8 mouse cellular contexts compared by ENCODE assay signal in genomic region chr1:119894936-119895335, GRCm38 (mm10). TPM values are rescaled to one million over a fixed set of nuclear protein-coding genes. Genes with fewer than 3 reads are reported as not detected.
DNase-seq lines count a peak whose midpoint lies in the region; ATAC-seq and TF ChIP-seq lines count a peak whose summit lies in the region.

No protein-coding gene starts in this region.

- peaks cover 13% of the 10 kb centered on the region for H3K4me1 ChIP-seq in cortical plate, adult 2 months (ENCODE audit: control insufficient read depth, insufficient read depth, low read length)
- no peaks in the 10 kb centered on the region for H3K4me1 ChIP-seq in heart, adult 2 months (ENCODE audit: control insufficient read depth, insufficient read depth, low read length)
- no peaks in the 10 kb centered on the region for H3K4me1 ChIP-seq in kidney, embryonic 15.5 days
- H3K4me1 ChIP-seq in liver, embryonic 16.5 days (ENCODE audit: control insufficient read depth, low read depth, low read length), result no peaks in the 10 kb centered on the region
- H3K4me1 ChIP-seq in olfactory bulb, adult 2 months (ENCODE audit: control insufficient read depth, insufficient read depth, low read length), result peaks cover 23% of the 10 kb centered on the region

- H3K9ac ChIP-seq in heart, adult 2 months (ENCODE audit: low read depth, low read length), result no peak overlapping the region
- H3K9ac ChIP-seq in kidney, embryonic 15.5 days, result no peak overlapping the region
- H3K9ac ChIP-seq in liver, embryonic 16.5 days (ENCODE audit: low read depth, low read length), result no peak overlapping the region

- intact Hi-C loops in heart, adult 2 months (cut with DNase I), result loop anchor here (1.0 kb wide), 1 partner anchor 77 kb away; no protein-coding TSS in a partner anchor

- H3K36me3 ChIP-seq in heart, adult 2 months (ENCODE audit: control insufficient read depth, insufficient read depth, low read length), result no peaks in the 10 kb centered on the region
- H3K36me3 ChIP-seq in kidney, embryonic 15.5 days, result no peaks in the 10 kb centered on the region
- no peaks in the 10 kb centered on the region for H3K36me3 ChIP-seq in liver, embryonic 16.5 days (ENCODE audit: control insufficient read depth, insufficient read depth)

- no peak overlapping the region for H3K4me3 ChIP-seq in cortical plate, adult 2 months (ENCODE audit: insufficient read depth, low read length)
- no peak overlapping the region for H3K4me3 ChIP-seq in heart, adult 2 months
- no peak overlapping the region for H3K4me3 ChIP-seq in kidney, embryonic 15.5 days (replicated peaks)
- no peak overlapping the region for H3K4me3 ChIP-seq in liver, embryonic 16.5 days (ENCODE audit: low read depth, low read length)
- no peak overlapping the region for H3K4me3 ChIP-seq in olfactory bulb, adult 2 months (ENCODE audit: insufficient read depth, low read depth, low read length)

- no peak for TF ChIP-seq POLR2A in cortical plate, adult 2 months (IDR thresholded peaks at IDR 0.05; ENCODE audit: extremely low read depth, insufficient read depth, low read length)
- no peak for TF ChIP-seq POLR2A in heart, adult 2 months (IDR thresholded peaks at IDR 0.05; ENCODE audit: insufficient read depth, low read depth, low read length)
- TF ChIP-seq POLR2A in olfactory bulb, adult 2 months (IDR thresholded peaks at IDR 0.05; ENCODE audit: insufficient read depth, low read depth, low read length), result no peak

- peak; percentile 56 for TF ChIP-seq CTCF in cortical plate, adult 2 months (IDR thresholded peaks at IDR 0.05; ENCODE audit: extremely low read depth, insufficient read depth, low read length)
- TF ChIP-seq CTCF in heart, adult 2 months (IDR thresholded peaks at IDR 0.05), result peak; percentile 92
- peak; percentile 83 for TF ChIP-seq CTCF in olfactory bulb, adult 2 months (IDR thresholded peaks at IDR 0.05; ENCODE audit: insufficient read depth, low read depth, low read length)

- H3K4me2 ChIP-seq in kidney, embryonic 15.5 days, result no peak overlapping the region
- H3K4me2 ChIP-seq in liver, embryonic 16.5 days (ENCODE audit: low read depth, low read length), result no peak overlapping the region

- no peak for TF ChIP-seq EP300 in heart, adult 2 months (IDR thresholded peaks at IDR 0.05; ENCODE audit: insufficient read depth, low read depth, low read length)

- no peaks in the 10 kb centered on the region for H3K27me3 ChIP-seq in heart, adult 2 months (ENCODE audit: control insufficient read depth, insufficient read depth, low read length)
- no peaks in the 10 kb centered on the region for H3K27me3 ChIP-seq in kidney, embryonic 15.5 days
- H3K27me3 ChIP-seq in liver, embryonic 16.5 days (ENCODE audit: control insufficient read depth, insufficient read depth, low read depth, low read length), result no peaks in the 10 kb centered on the region

- H3K79me2 ChIP-seq in heart, adult 2 months (replicated peaks; ENCODE audit: control insufficient read depth, insufficient read depth, low read length), result no peaks in the 10 kb centered on the region

- no peaks in the 10 kb centered on the region for H3K9me3 ChIP-seq in kidney, embryonic 15.5 days (replicated peaks)
- no peaks in the 10 kb centered on the region for H3K9me3 ChIP-seq in liver, embryonic 16.5 days (replicated peaks; ENCODE audit: control insufficient read depth, low read length)

- no peak overlapping the region for H3K27ac ChIP-seq in cortical plate, adult 2 months (ENCODE audit: insufficient read depth, low read length)
- H3K27ac ChIP-seq in heart, adult 2 months, result no peak overlapping the region
- H3K27ac ChIP-seq in kidney, embryonic 15.5 days, result no peak overlapping the region
- no peak overlapping the region for H3K27ac ChIP-seq in liver, embryonic 16.5 days (ENCODE audit: low read length)
- no peak overlapping the region for H3K27ac ChIP-seq in olfactory bulb, adult 2 months (ENCODE audit: insufficient read depth, low read depth, low read length)

- WGBS in heart, adult 2 months, result 36% methylated on average over 6 of the region's 6 CpGs
- 36% methylated on average over 6 of the region's 6 CpGs for WGBS in kidney, embryonic 15.5 days
- WGBS in liver, embryonic 16.5 days (ENCODE audit: insufficient replicate concordance), result 35% methylated on average over 6 of the region's 6 CpGs
- WGBS in olfactory bulb, adult 2 months, result 35% methylated on average over 6 of the region's 6 CpGs

- peak; percentile 61; the same call in 1 of the 2 replicates for ATAC-seq in kidney, embryonic 15.5 days (replicated peaks; ENCODE audit: low FRiP score)
- ATAC-seq in liver, embryonic 16.5 days (ENCODE audit: low read depth), result peak; percentile 32; the same call in 1 of the 2 replicates

- peak; percentile 61 for DNase-seq in CD4-positive helper T cell, adult 2 months (ENCODE audit: low read depth, low spot score)
- DNase-seq in adipocyte (ENCODE audit: low spot score), result peak; percentile 75
- peak; percentile 52 to 73 for DNase-seq in heart, adult 2 months
- DNase-seq in thymus, postnatal 0 days (ENCODE audit: low spot score), result peak; percentile 70

RNA-seq across cellular contexts. Expression of gene Tmem177, which starts 18.1 kb away (rescaled TPM):
- 6.2 and 6.8 TPM in 2 replicates for polyA plus RNA-seq in cortical plate, adult 2 months (2012; rRNA removed)
- total RNA-seq in heart, adult 2 months (2021), result 10 to 100 TPM in 1 of 2 experiments, 1 to 10 TPM in 1; 9.8 to 10.6 TPM
- polyA plus RNA-seq in heart, adult 2 months (2012; rRNA removed), result 7.5 and 13.3 TPM in 2 replicates
- 7.6 and 8.1 TPM in 2 replicates for polyA plus RNA-seq in kidney, embryonic 15.5 days (2015; fragmentation: Nextera tagmentation; extraction: Ambion mirVana)
- 4.0 and 4.2 TPM in 2 replicates for polyA plus RNA-seq in liver, embryonic 16.5 days (2015; fragmentation: Nextera tagmentation; extraction: Ambion mirVana)
- not detected in 2 replicates for polyA plus RNA-seq in olfactory bulb, adult 2 months (2012; ENCODE audit: insufficient read depth, insufficient read length, low replicate concordance, missing spikeins)
- 5.7 and 6.2 TPM in 2 replicates for polyA plus RNA-seq in thymus, postnatal 0 days (2015; fragmentation: Nextera tagmentation; extraction: Ambion mirVana)

RNA-seq across cellular contexts. Expression of gene Ptpn4, which starts 57.5 kb away (rescaled TPM):
- 20.1 and 20.4 TPM in 2 replicates for polyA plus RNA-seq in cortical plate, adult 2 months (2012; rRNA removed)
- total RNA-seq in heart, adult 2 months (2021), result 10 to 100 TPM; 29.2 to 33.0 TPM
- polyA plus RNA-seq in heart, adult 2 months (2012; rRNA removed), result 4.8 and 8.1 TPM in 2 replicates
- polyA plus RNA-seq in kidney, embryonic 15.5 days (2015; fragmentation: Nextera tagmentation; extraction: Ambion mirVana), result 6.7 and 7.9 TPM in 2 replicates
- polyA plus RNA-seq in liver, embryonic 16.5 days (2015; fragmentation: Nextera tagmentation; extraction: Ambion mirVana), result 1.2 and 1.5 TPM in 2 replicates
- 271 TPM in 1 of 2 replicates, not detected in the other for polyA plus RNA-seq in olfactory bulb, adult 2 months (2012; ENCODE audit: insufficient read depth, insufficient read length, low replicate concordance, missing spikeins)
- polyA plus RNA-seq in thymus, postnatal 0 days (2015; fragmentation: Nextera tagmentation; extraction: Ambion mirVana), result 4.5 and 4.8 TPM in 2 replicates
